Mouse (Mus musculus) right cerebral cortex, postnatal 36 days (tissue): ENCODE results near the gene Tmbim6.
"Not testable (repeated sequence)": the region's sequence is repeated elsewhere in the genome, so short reads cannot be mapped to it uniquely, and the experiment has no call there.

Source experiments
- DNase-seq, 2 experiments: peaks; one replicate each; pipeline ENCODE4 v3.0.0; 2022; ENCODE audit warnings: low spot score in 2 of 2, mixed read lengths in 1 of 2

Gene Tmbim6

GRCm38 (mm10) chr15:99384071-99384470 lies 8.6 kb upstream of the Tmbim6 start:
- no peak for DNase-seq

GRCm38 (mm10) chr15:99386110-99386509 lies 6.6 kb upstream of the Tmbim6 start:
- not testable (repeated sequence) for DNase-seq

- no peak for DNase-seq
These were observed 5.9 kb upstream of the Tmbim6 start for GRCm38 (mm10) chr15:99386796-99387195.

- no peak for DNase-seq
These were observed 4.7 kb upstream of the Tmbim6 start for GRCm38 (mm10) chr15:99387976-99388375.

- no peak for DNase-seq
These were observed 1.9 kb upstream of the Tmbim6 start for GRCm38 (mm10) chr15:99390472-99391401.

- DNase-seq: no peak
These were observed 707 bp upstream of the Tmbim6 start for GRCm38 (mm10) chr15:99391975-99392374.

GRCm38 (mm10) chr15:99393386-99394252 lies 937 bp downstream of the Tmbim6 start:
- no peak for DNase-seq

- DNase-seq: no peak
These were observed 3.8 kb downstream of the Tmbim6 start for GRCm38 (mm10) chr15:99396462-99396861.

GRCm38 (mm10) chr15:99396875-99397274 lies 4.2 kb downstream of the Tmbim6 start:
- no peak for DNase-seq

- no peak for DNase-seq
These were observed 4.9 kb downstream of the Tmbim6 start for GRCm38 (mm10) chr15:99397622-99398021.

GRCm38 (mm10) chr15:99399503-99400245 lies 7.0 kb downstream of the Tmbim6 start:
- no peak for DNase-seq

GRCm38 (mm10) chr15:99400602-99401001 lies 7.9 kb downstream of the Tmbim6 start:
- DNase-seq: no peak

GRCm38 (mm10) chr15:99403159-99403889 lies 10.6 kb downstream of the Tmbim6 start:
- no peak for DNase-seq

GRCm38 (mm10) chr15:99405150-99405549 lies 12.5 kb downstream of the Tmbim6 start:
- DNase-seq: no peak

GRCm38 (mm10) chr15:99406986-99407570 lies 14.4 kb downstream of the Tmbim6 start:
- no peak for DNase-seq

- DNase-seq: no peak
These were observed 16.2 kb downstream of the Tmbim6 start for GRCm38 (mm10) chr15:99408845-99409244.

GRCm38 (mm10) chr15:99411747-99412146 lies 19.1 kb downstream of the Tmbim6 start:
- DNase-seq: peak in 1 of 2 experiments; percentile 30

GRCm38 (mm10) chr15:99415793-99416192 lies 23.1 kb downstream of the Tmbim6 start:
- no peak for DNase-seq

- peak; percentile 35 to 57 for DNase-seq
These were observed 23.7 kb downstream of the Tmbim6 start for GRCm38 (mm10) chr15:99416348-99416882.

- no peak for DNase-seq
These were observed 24.3 kb downstream of the Tmbim6 start for GRCm38 (mm10) chr15:99416957-99417356.
